In genomic region chr2:173224097-173224496, GRCm38 (mm10) we compare ENCODE assay signal across 24 mouse cellular contexts. TPM values are rescaled to one million over a fixed set of nuclear protein-coding genes. Genes with fewer than 3 reads are reported as not detected.
DNase-seq lines count a peak whose midpoint lies in the region; ATAC-seq and TF ChIP-seq lines count a peak whose summit lies in the region.
"Had no signal": no experiment of that assay in that cellular context is flagged by ENCODE, and none has a peak within 500 bp of the region (broad histone marks: within the 10 kb centered on the region; RNA-seq: fewer than 3 reads in every experiment).

No protein-coding gene starts in this region.

- H3K4me3 ChIP-seq in liver, postnatal 0 days (ENCODE audit: low read depth, low read length) = no peak overlapping the region
- no peak overlapping the region for H3K4me3 ChIP-seq in liver, embryonic 11.5 days (ENCODE audit: low read depth, low read length)
- no peak overlapping the region for H3K4me3 ChIP-seq in bone marrow, adult 2 months (replicated peaks; ENCODE audit: control insufficient read depth, low read depth, low read length)
- no peak overlapping the region for H3K4me3 ChIP-seq in intestine, postnatal 0 days (ENCODE audit: low read depth, low read length)
- H3K4me3 ChIP-seq: forebrain, embryonic 15.5 days; heart, embryonic 10.5 days; hindbrain, embryonic 13.5 days had no signal

- no peak for TF ChIP-seq POLR2A in bone marrow, adult 2 months (IDR thresholded peaks at IDR 0.05; ENCODE audit: borderline replicate concordance, control insufficient read depth, low read depth, low read length)

- WGBS in liver, postnatal 0 days (ENCODE audit: insufficient replicate concordance) = 22% methylated on average over 3 of the region's 3 CpGs
- 39% methylated on average over 3 of the region's 3 CpGs for WGBS in liver, embryonic 11.5 days
- 4% methylated on average over 3 of the region's 3 CpGs for WGBS in bone marrow, adult 2 months
- WGBS in intestine, postnatal 0 days = 31% methylated on average over 3 of the region's 3 CpGs

- H3K27me3 ChIP-seq in liver, postnatal 0 days (ENCODE audit: insufficient read depth, low read length) = no peaks in the 10 kb centered on the region
- no peaks in the 10 kb centered on the region for H3K27me3 ChIP-seq in liver, embryonic 11.5 days (replicated peaks; ENCODE audit: control insufficient read depth, insufficient read depth, low read length)
- no peaks in the 10 kb centered on the region for H3K27me3 ChIP-seq in intestine, postnatal 0 days (replicated peaks; ENCODE audit: control insufficient read depth, insufficient read depth, low read length)
- H3K27me3 ChIP-seq: forebrain, embryonic 15.5 days; hindbrain, embryonic 13.5 days had no signal

- no peak overlapping the region for H3K9ac ChIP-seq in liver, postnatal 0 days (replicated peaks)
- H3K9ac ChIP-seq in liver, embryonic 11.5 days (ENCODE audit: low read depth, low read length) = no peak overlapping the region
- no peak overlapping the region for H3K9ac ChIP-seq in intestine, postnatal 0 days (ENCODE audit: low read depth, low read length)
- H3K9ac ChIP-seq: forebrain, embryonic 15.5 days; hindbrain, embryonic 13.5 days had no signal

- H3K4me1 ChIP-seq in liver, postnatal 0 days (ENCODE audit: insufficient read depth) = peaks cover 7% of the 10 kb centered on the region
- H3K4me1 ChIP-seq in liver, embryonic 11.5 days (replicated peaks; ENCODE audit: control insufficient read depth, insufficient read depth, low read length) = no peaks in the 10 kb centered on the region
- peaks cover 4% of the 10 kb centered on the region for H3K4me1 ChIP-seq in bone marrow, adult 2 months (ENCODE audit: control insufficient read depth, insufficient read depth, low read length)
- no peaks in the 10 kb centered on the region for H3K4me1 ChIP-seq in intestine, postnatal 0 days (replicated peaks; ENCODE audit: control insufficient read depth, insufficient read depth, low read length)
- H3K4me1 ChIP-seq: forebrain, embryonic 15.5 days; heart, embryonic 10.5 days had no signal

- H3K27ac ChIP-seq in liver, postnatal 0 days (ENCODE audit: low read depth) = no peak overlapping the region
- no peak overlapping the region for H3K27ac ChIP-seq in liver, embryonic 11.5 days (ENCODE audit: low read depth, low read length)
- 0 out of 2 replicates have a peak overlapping the region, but pooled peaks have one; percentile 24 for H3K27ac ChIP-seq in bone marrow, adult 2 months (ENCODE audit: control insufficient read depth, insufficient read depth, low read depth, low read length, poor library complexity)
- no peak overlapping the region for H3K27ac ChIP-seq in intestine, postnatal 0 days (ENCODE audit: low read depth, low read length)
- H3K27ac ChIP-seq: forebrain, embryonic 15.5 days; heart, embryonic 10.5 days; hindbrain, embryonic 13.5 days; hindbrain, postnatal 0 days had no signal

- no peak for DNase-seq in liver, postnatal 0 days
- no peak for DNase-seq in liver, embryonic 11.5 days (ENCODE audit: low spot score)
- peak; percentile 20 for DNase-seq in 416B (ENCODE audit: low read depth)
- no peak for DNase-seq in layer of hippocampus, adult 8-10 months (ENCODE audit: low spot score in 2 of 2)
- DNase-seq in layer of hippocampus, adult 9-11 months = no peak
- DNase-seq: adrenal gland, adult 8-10 months; cerebellum, adult 11-12 months; cerebellum, adult 9-11 months; cerebellum, postnatal 36 days; gastrocnemius, postnatal 36 days; heart, adult 18-20 months; heart, postnatal 10 days; heart, postnatal 4 days had no signal

- no peak for TF ChIP-seq EP300 in liver, postnatal 0 days (IDR thresholded peaks at IDR 0.05; ENCODE audit: low read depth)

- no peaks in the 10 kb centered on the region for H3K36me3 ChIP-seq in liver, postnatal 0 days (replicated peaks; ENCODE audit: insufficient read depth, low read length)
- no peaks in the 10 kb centered on the region; the same call in 1 of the 2 replicates for H3K36me3 ChIP-seq in liver, embryonic 11.5 days (ENCODE audit: control insufficient read depth, insufficient read depth, low read length)
- peaks cover 28% of the 10 kb centered on the region; the same call in 1 of the 2 replicates for H3K36me3 ChIP-seq in intestine, postnatal 0 days (ENCODE audit: control insufficient read depth, insufficient read depth)
- H3K36me3 ChIP-seq: G1E had no signal

- TF ChIP-seq CTCF in liver, postnatal 0 days (IDR thresholded peaks at IDR 0.05; ENCODE audit: low read depth) = no peak
- no peak for TF ChIP-seq CTCF in bone marrow, adult 2 months (IDR thresholded peaks at IDR 0.05; ENCODE audit: control insufficient read depth, insufficient read depth, low read length)
- TF ChIP-seq CTCF in intestine, postnatal 0 days (IDR thresholded peaks at IDR 0.05; ENCODE audit: low read depth) = no peak

- no peaks in the 10 kb centered on the region for H3K9me3 ChIP-seq in liver, postnatal 0 days (ENCODE audit: low read length)
- no peaks in the 10 kb centered on the region for H3K9me3 ChIP-seq in liver, embryonic 11.5 days (ENCODE audit: control insufficient read depth, low read length)
- H3K9me3 ChIP-seq in intestine, postnatal 0 days (ENCODE audit: control insufficient read depth) = no peaks in the 10 kb centered on the region
- H3K9me3 ChIP-seq: forebrain, embryonic 15.5 days; heart, embryonic 10.5 days; hindbrain, embryonic 13.5 days had no signal

- peak overlapping the region; percentile 18; the same call in 1 of the 2 replicates for H3K4me2 ChIP-seq in liver, postnatal 0 days (ENCODE audit: low read depth, low read length)
- no peak overlapping the region for H3K4me2 ChIP-seq in liver, embryonic 11.5 days
- H3K4me2 ChIP-seq in intestine, postnatal 0 days (replicated peaks; ENCODE audit: low read depth) = no peak overlapping the region
- H3K4me2 ChIP-seq: forebrain, embryonic 15.5 days; hindbrain, embryonic 13.5 days had no signal

- ATAC-seq in liver, postnatal 0 days = no peak
- no peak for ATAC-seq in liver, embryonic 11.5 days (replicated peaks; ENCODE audit: low FRiP score)
- peak; percentile 59 for ATAC-seq in intestine, postnatal 0 days
- ATAC-seq in megakaryocyte, adult 5-6 weeks (ENCODE audit: poor library complexity, severe bottlenecking) = no peak; the same call in 1 of the 2 replicates
- ATAC-seq: forebrain, embryonic 15.5 days; hindbrain, postnatal 0 days had no signal

RNA-seq across cellular contexts. Expression of gene Zbp1, which starts 5.4 kb away (rescaled TPM):
- 4.9 and 6.7 TPM in 2 replicates for polyA plus RNA-seq in liver, postnatal 0 days (2015; fragmentation: Nextera tagmentation; extraction: Ambion mirVana)
- not detected in 2 replicates for polyA plus RNA-seq in liver, embryonic 11.5 days (2014; fragmentation: Nextera tagmentation; extraction: Ambion mirVana)
- polyA plus RNA-seq in bone marrow, adult 2 months (2011; ENCODE audit: insufficient read depth, insufficient read length, low replicate concordance, missing spikeins) = 8.1 and 9.1 TPM in 2 replicates
- polyA plus RNA-seq in intestine, postnatal 0 days (2015; fragmentation: Nextera tagmentation; extraction: Ambion mirVana) = 13.9 and 14.0 TPM in 2 replicates
- total RNA-seq in layer of hippocampus, adult 8-10 months (2022) = 1 to 10 TPM in 2 of 4 experiments, not detected in 2; 1.5 to 2.5 TPM
- total RNA-seq in megakaryocyte, adult 5-6 weeks (2015) = 54.6 and 63.0 TPM in 2 replicates
- total RNA-seq in megakaryocyte, adult 5-6 weeks (2017) = 35.6 and 56.8 TPM in 2 replicates
- total RNA-seq: hindbrain, postnatal 0 days had no signal
- polyA plus RNA-seq: embryonic facial prominence, embryonic 11.5 days; forebrain, embryonic 11.5 days; G1E; heart, embryonic 10.5 days; heart, embryonic 14.5 days had no signal

RNA-seq across cellular contexts. Expression of gene Pmepa1, which starts 52.2 kb away (rescaled TPM):
- 0.21 and 0.36 TPM in 2 replicates for polyA plus RNA-seq in liver, postnatal 0 days (2015; fragmentation: Nextera tagmentation; extraction: Ambion mirVana)
- polyA plus RNA-seq in liver, embryonic 11.5 days (2014; fragmentation: Nextera tagmentation; extraction: Ambion mirVana) = 0.95 and 1.2 TPM in 2 replicates
- 2.5 and 12.5 TPM in 2 replicates for polyA plus RNA-seq in bone marrow, adult 2 months (2011; ENCODE audit: insufficient read depth, insufficient read length, low replicate concordance, missing spikeins)
- 5.9 and 6.4 TPM in 2 replicates for polyA plus RNA-seq in intestine, postnatal 0 days (2015; fragmentation: Nextera tagmentation; extraction: Ambion mirVana)
- 10 to 100 TPM; 15.0 to 37.8 (median 25.3) TPM for total RNA-seq in layer of hippocampus, adult 8-10 months (2022)
- 0.84 and 1.2 TPM in 2 replicates for total RNA-seq in megakaryocyte, adult 5-6 weeks (2015)
- total RNA-seq in megakaryocyte, adult 5-6 weeks (2017) = 0.04 and 0.07 TPM in 2 replicates
- polyA plus RNA-seq: G1E had no signal
